Mouse (Mus musculus): ENCODE results near the gene Mettl18. TPM values are rescaled to one million over a fixed set of nuclear protein-coding genes. Genes with fewer than 3 reads are reported as not detected.

The Mettl18 gene
- 14.1 TPM for polyA plus RNA-seq (2014; fragmentation: Illumina TruSeq; extraction: RNeasy Lipid Tissue Mini Kit (QIAGEN cat#74804); ENCODE audit: low read depth, low replicate concordance)

DNA sequence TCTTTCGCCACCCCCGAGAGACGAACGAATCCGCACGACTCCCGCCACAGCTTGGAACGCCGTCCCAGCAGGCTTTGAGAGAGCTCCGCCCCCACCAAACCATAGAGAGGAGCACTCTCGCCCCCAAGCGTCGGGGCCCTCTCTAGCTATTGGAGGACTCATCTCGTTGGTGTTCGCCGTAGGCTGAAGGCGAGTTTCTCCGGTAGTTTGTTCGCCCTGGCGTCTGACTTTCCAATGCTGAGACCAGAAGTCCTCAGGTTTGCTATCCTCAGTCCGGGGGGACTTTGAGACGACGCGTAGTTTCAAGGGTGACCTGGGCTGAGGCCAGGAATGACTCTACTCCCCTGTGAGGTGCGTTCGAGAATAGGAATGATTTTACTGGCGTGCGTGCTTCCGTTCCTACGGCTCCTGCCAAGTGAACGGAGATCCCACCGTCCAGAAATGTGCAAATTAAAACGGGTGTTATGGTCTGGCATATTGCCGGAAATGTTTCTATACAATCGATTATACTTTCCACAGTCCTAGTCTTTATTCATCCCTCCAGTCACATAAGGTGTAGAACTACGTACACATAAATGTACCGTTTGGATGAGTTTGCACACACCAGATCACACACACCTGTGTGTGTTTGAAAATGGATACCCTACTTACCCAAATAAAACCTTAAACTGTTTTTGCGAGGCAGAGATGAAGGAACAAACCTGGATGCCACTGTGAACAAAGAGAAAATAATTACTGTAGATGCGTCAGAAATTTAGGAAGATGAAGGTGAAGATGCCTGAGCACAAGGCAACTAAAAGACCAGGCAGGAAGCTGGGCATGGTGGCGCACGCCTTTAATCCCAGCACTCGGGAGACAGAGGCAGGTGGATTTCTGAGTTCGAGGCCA lies at the start of gene Mettl18, which contains the start of gene BC055324:
Gene Mettl18 (plus strand): TSS at position 169 of the 888 bp plus-strand sequence.
Gene BC055324 (minus strand): TSS at position 76 of the 888 bp plus-strand sequence.

Other genes with a start within 250 kb of the Mettl18 start
- 54.5 TPM for gene Kifap3, start 215.3 kb upstream of the Mettl18 start, polyA plus RNA-seq (2014; fragmentation: Illumina TruSeq; extraction: RNeasy Lipid Tissue Mini Kit (QIAGEN cat#74804); ENCODE audit: low read depth, low replicate concordance)
- 30.5 TPM for gene Scyl3, start 65.8 kb upstream of the Mettl18 start, polyA plus RNA-seq (2014; fragmentation: Illumina TruSeq; extraction: RNeasy Lipid Tissue Mini Kit (QIAGEN cat#74804); ENCODE audit: low read depth, low replicate concordance)
- gene BC055324, start 93 bp upstream of the Mettl18 start, polyA plus RNA-seq (2014; fragmentation: Illumina TruSeq; extraction: RNeasy Lipid Tissue Mini Kit (QIAGEN cat#74804); ENCODE audit: low read depth, low replicate concordance) = 1.5 TPM
- 0.44 TPM for gene Sele, start 53.3 kb downstream of the Mettl18 start, polyA plus RNA-seq (2014; fragmentation: Illumina TruSeq; extraction: RNeasy Lipid Tissue Mini Kit (QIAGEN cat#74804); ENCODE audit: low read depth, low replicate concordance)
- 0.81 TPM for gene Sell, start 67.1 kb downstream of the Mettl18 start, polyA plus RNA-seq (2014; fragmentation: Illumina TruSeq; extraction: RNeasy Lipid Tissue Mini Kit (QIAGEN cat#74804); ENCODE audit: low read depth, low replicate concordance)
- gene Selp, start 120.4 kb downstream of the Mettl18 start, polyA plus RNA-seq (2014; fragmentation: Illumina TruSeq; extraction: RNeasy Lipid Tissue Mini Kit (QIAGEN cat#74804); ENCODE audit: low read depth, low replicate concordance) = 0.32 TPM
- gene F5, start 156.9 kb downstream of the Mettl18 start, polyA plus RNA-seq (2014; fragmentation: Illumina TruSeq; extraction: RNeasy Lipid Tissue Mini Kit (QIAGEN cat#74804); ENCODE audit: low read depth, low replicate concordance) = 10.3 TPM

Measured in kidney, adult 10 weeks (tissue).